Mouse (Mus musculus): ENCODE measurements around the gene Pcyox1. TPM values are rescaled to one million over a fixed set of nuclear protein-coding genes. Genes with fewer than 3 reads are reported as not detected.

Gene Pcyox1
- total and polyA plus RNA-seq, 3 experiments: 16.0 to 28.1 TPM; not detected in 1

GRCm38 (mm10) chr6:86418711-86419110, 21.8 kb upstream of the Pcyox1 start:
- H3K79me2 ChIP-seq (ENCODE audit: control insufficient read depth, insufficient read depth, low read length, poor library complexity): no peaks in the 10 kb centered on the region
- no peaks in the 10 kb centered on the region for H3K9me3 ChIP-seq (replicated peaks; ENCODE audit: insufficient read depth, low read length)
- no peak overlapping the region for H3K27ac ChIP-seq (ENCODE audit: control insufficient read depth, low read depth, low read length)
- TF ChIP-seq BHLHE40 (IDR thresholded peaks at IDR 0.05; ENCODE audit: borderline replicate concordance, low read depth, low read length) (no peak), MAX (IDR thresholded peaks at IDR 0.05; ENCODE audit: low read length) (no peak), POLR2AphosphoS2 (IDR thresholded peaks at IDR 0.05; ENCODE audit: low read length) (no peak), TBP (IDR thresholded peaks at IDR 0.05; ENCODE audit: low read depth, low read length) (no peak), JUND (IDR thresholded peaks at IDR 0.05; ENCODE audit: low read depth, low read length) (no peak), SIN3A (IDR thresholded peaks at IDR 0.05; ENCODE audit: low read length) (no peak), POLR2A (IDR thresholded peaks at IDR 0.05; ENCODE audit: control insufficient read depth in 1 of 2, insufficient read depth in 1 of 2, low read depth in 1 of 2, low read length in 2 of 2, poor library complexity in 1 of 2) (no peak), EP300 (IDR thresholded peaks at IDR 0.05; ENCODE audit: low read depth in 1 of 2, low read length in 2 of 2) (no peak), USF2 (IDR thresholded peaks at IDR 0.05; ENCODE audit: borderline replicate concordance in 1 of 2, insufficient read depth in 1 of 2, low read depth in 1 of 2, low read length in 2 of 2) (no peak), UBTF (IDR thresholded peaks at IDR 0.05; ENCODE audit: borderline replicate concordance, insufficient read depth, low read depth, low read length) (no peak), ZMIZ1 (IDR thresholded peaks at IDR 0.05; ENCODE audit: low read depth, low read length) (no peak)
- no peak overlapping the region for H3K4me3 ChIP-seq (ENCODE audit: control insufficient read depth in 1 of 2, insufficient read depth in 1 of 2, low read depth in 2 of 2, low read length in 2 of 2)
- no peaks in the 10 kb centered on the region for H3K4me1 ChIP-seq (ENCODE audit: control insufficient read depth in 1 of 2, insufficient read depth in 2 of 2, low read length in 2 of 2)
- DNase-seq (ENCODE audit: low read depth, low spot score): no peak
- H3K9ac ChIP-seq (ENCODE audit: control insufficient read depth, low read depth, low read length, poor library complexity, severe bottlenecking): no peak overlapping the region
- H3K36me3 ChIP-seq (ENCODE audit: control insufficient read depth in 1 of 2, insufficient read depth in 2 of 2, low read length in 2 of 2): peaks cover 0 to 16% of the 10 kb centered on the region in 2 experiments; a peak in 2 of 4 replicates
- H3K27me3 ChIP-seq (ENCODE audit: control insufficient read depth in 1 of 2, insufficient read depth in 2 of 2, low read length in 2 of 2): no peaks in the 10 kb centered on the region

- Histone ChIP-seq H3K79me2 (ENCODE audit: control insufficient read depth, insufficient read depth, low read length, poor library complexity) (peaks cover 29% of the 10 kb centered on the region), H3K4me3 (ENCODE audit: control insufficient read depth in 1 of 2, insufficient read depth in 1 of 2, low read depth in 2 of 2, low read length in 2 of 2) (no peak overlapping the region)
- TF ChIP-seq UBTF (IDR thresholded peaks at IDR 0.05; ENCODE audit: borderline replicate concordance, insufficient read depth, low read depth, low read length) (no peak), ZNF384 (IDR thresholded peaks at IDR 0.05; ENCODE audit: low read depth, low read length) (no peak), MYB (IDR thresholded peaks at IDR 0.05; ENCODE audit: low read depth, low read length) (no peak), TBP (IDR thresholded peaks at IDR 0.05; ENCODE audit: low read depth, low read length) (no peak)
Measured at GRCm38 (mm10) chr6:86406306-86406705, 9.4 kb upstream of the Pcyox1 start.

GRCm38 (mm10) chr6:86404996-86405395, 8.0 kb upstream of the Pcyox1 start:
- Histone ChIP-seq H3K36me3 (ENCODE audit: control insufficient read depth in 1 of 2, insufficient read depth in 2 of 2, low read length in 2 of 2) (peaks cover 0 to 18% of the 10 kb centered on the region in 2 experiments; a peak in 3 of 4 replicates), H3K27me3 (ENCODE audit: control insufficient read depth in 1 of 2, insufficient read depth in 2 of 2, low read length in 2 of 2) (no peaks in the 10 kb centered on the region), H3K27ac (ENCODE audit: control insufficient read depth, low read depth, low read length) (peak overlapping the region; percentile 39), H3K4me3 (ENCODE audit: control insufficient read depth in 1 of 2, insufficient read depth in 1 of 2, low read depth in 2 of 2, low read length in 2 of 2) (peak overlapping the region; percentile 80 to 83), H3K9ac (ENCODE audit: control insufficient read depth, low read depth, low read length, poor library complexity, severe bottlenecking) (peak overlapping the region; percentile 94), H3K9me3 (replicated peaks; ENCODE audit: insufficient read depth, low read length) (no peaks in the 10 kb centered on the region), H3K4me1 (ENCODE audit: control insufficient read depth in 1 of 2, insufficient read depth in 2 of 2, low read length in 2 of 2) (peaks cover 0 to 8% of the 10 kb centered on the region in 2 experiments; a peak in 3 of 4 replicates), H3K79me2 (ENCODE audit: control insufficient read depth, insufficient read depth, low read length, poor library complexity) (peaks cover 27% of the 10 kb centered on the region)
- DNase-seq (ENCODE audit: low read depth, low spot score): peak; percentile 66
- TF ChIP-seq SIN3A (IDR thresholded peaks at IDR 0.05; ENCODE audit: low read length): peak; percentile 67
- TF ChIP-seq CHD1 (IDR thresholded peaks at IDR 0.05; ENCODE audit: low read depth, low read length): peak; percentile 82
- TF ChIP-seq UBTF (IDR thresholded peaks at IDR 0.05; ENCODE audit: borderline replicate concordance, insufficient read depth, low read depth, low read length): no peak
- peak; percentile 29; the same call in 1 of the 2 replicates for TF ChIP-seq TCF12 (IDR thresholded peaks at IDR 0.05; ENCODE audit: low read depth, low read length)
- TF ChIP-seq MXI1 (IDR thresholded peaks at IDR 0.05; ENCODE audit: low read depth, low read length): peak; percentile 19; the same call in 1 of the 2 replicates
- TF ChIP-seq USF1 (IDR thresholded peaks at IDR 0.05; ENCODE audit: low read depth, low read length): no peak
- 0 out of 2 replicates have a peak, but pooled peaks have one; percentile 29 for TF ChIP-seq HCFC1 (IDR thresholded peaks at IDR 0.05; ENCODE audit: low read depth, low read length)
- TF ChIP-seq ETS1 (IDR thresholded peaks at IDR 0.05; ENCODE audit: low read depth, low read length): 0 out of 2 replicates have a peak, but pooled peaks have one; percentile 23
- TF ChIP-seq NRF1 (IDR thresholded peaks at IDR 0.05; ENCODE audit: insufficient read depth, low read depth, low read length, poor library complexity, severe bottlenecking): 0 out of 2 replicates have a peak, but pooled peaks have one; percentile 11

More at GRCm38 (mm10) chr6:86406306-86406705, 9.4 kb upstream of the Pcyox1 start:
- Histone ChIP-seq H3K36me3 (ENCODE audit: control insufficient read depth in 1 of 2, insufficient read depth in 2 of 2, low read length in 2 of 2) (peaks cover 0 to 16% of the 10 kb centered on the region in 2 experiments; a peak in 3 of 4 replicates), H3K4me1 (ENCODE audit: control insufficient read depth in 1 of 2, insufficient read depth in 2 of 2, low read length in 2 of 2) (peaks cover 0 to 3% of the 10 kb centered on the region in 2 experiments; a peak in 2 of 4 replicates), H3K9ac (ENCODE audit: control insufficient read depth, low read depth, low read length, poor library complexity, severe bottlenecking) (no peak overlapping the region), H3K27ac (ENCODE audit: control insufficient read depth, low read depth, low read length) (no peak overlapping the region), H3K27me3 (ENCODE audit: control insufficient read depth in 1 of 2, insufficient read depth in 2 of 2, low read length in 2 of 2) (no peaks in the 10 kb centered on the region), H3K9me3 (replicated peaks; ENCODE audit: insufficient read depth, low read length) (no peaks in the 10 kb centered on the region)
- DNase-seq (ENCODE audit: low read depth, low spot score): no peak
